Mouse (Mus musculus): Measurements from ENCODE around the gene Chpf. TPM values are rescaled to one million over a fixed set of nuclear protein-coding genes. Genes with fewer than 3 reads are reported as not detected.
A peak's percentile ranks its signal among the peaks of the same experiment; 100 is the strongest.

Gene Chpf
- total RNA-seq (2015; ENCODE audit: low replicate concordance), result 0.42 TPM in 1 of 2 replicates, not detected in the other
- total RNA-seq (2017; ENCODE audit: low replicate concordance), result 0.26 and 1.3 TPM in 2 replicates

DNA sequence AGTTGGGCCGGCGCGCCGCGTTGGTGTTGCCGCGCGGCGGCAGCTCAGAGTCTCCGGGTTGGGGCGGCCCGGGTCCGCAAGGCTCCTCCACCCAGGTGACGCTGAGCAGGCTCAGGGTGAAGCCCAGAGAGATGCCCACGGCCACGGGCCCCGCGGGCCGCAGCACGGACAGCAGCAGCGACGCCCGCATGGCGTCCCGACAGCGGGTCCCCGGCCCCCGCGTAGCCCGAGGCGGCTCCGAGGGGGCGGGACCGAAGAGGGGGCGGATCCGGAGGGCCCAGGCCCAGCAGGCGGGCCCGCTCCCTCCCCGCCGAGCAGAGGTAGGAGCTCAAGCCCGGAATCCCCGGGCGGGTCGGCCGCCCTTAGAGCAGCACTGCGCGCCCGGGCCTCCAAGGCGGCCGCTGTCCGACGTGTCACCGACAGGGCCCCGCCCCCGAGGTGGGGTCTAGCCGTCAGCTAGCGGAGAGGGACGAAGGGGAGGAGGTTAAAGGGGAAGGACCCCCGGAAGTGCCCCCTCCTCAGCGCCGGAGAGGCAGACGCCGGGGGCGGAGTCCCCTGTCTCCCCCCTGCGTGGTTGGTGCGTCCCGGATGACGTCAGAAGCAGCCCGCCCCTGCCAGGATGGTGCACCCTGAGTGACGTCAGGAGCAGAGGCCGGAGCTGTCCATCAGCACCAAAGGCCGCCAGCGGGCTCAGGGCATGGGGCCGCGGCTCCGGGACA, at the start of gene Chpf, which contains the start of gene Tmem198:
Chpf (minus strand) TSS at position 392 of the 719 bp plus-strand sequence.
Tmem198 (plus strand) TSS at position 617 of the 719 bp plus-strand sequence.
- peak; percentile 71 for ATAC-seq (replicated peaks; ENCODE audit: low FRiP score, poor library complexity, severe bottlenecking)

GRCm38 (mm10) chr1:75524679-75525078, 45.6 kb upstream of the Chpf start:
- ATAC-seq (replicated peaks; ENCODE audit: low FRiP score, poor library complexity, severe bottlenecking), result no peak

- peak; percentile 94 for ATAC-seq (replicated peaks; ENCODE audit: low FRiP score, poor library complexity, severe bottlenecking)
Measured at GRCm38 (mm10) chr1:75521321-75522031, 42.4 kb upstream of the Chpf start, which contains the start of gene Stk11ip. TSS of gene Stk11ip (plus strand) at chr1:75521529.

DNA sequence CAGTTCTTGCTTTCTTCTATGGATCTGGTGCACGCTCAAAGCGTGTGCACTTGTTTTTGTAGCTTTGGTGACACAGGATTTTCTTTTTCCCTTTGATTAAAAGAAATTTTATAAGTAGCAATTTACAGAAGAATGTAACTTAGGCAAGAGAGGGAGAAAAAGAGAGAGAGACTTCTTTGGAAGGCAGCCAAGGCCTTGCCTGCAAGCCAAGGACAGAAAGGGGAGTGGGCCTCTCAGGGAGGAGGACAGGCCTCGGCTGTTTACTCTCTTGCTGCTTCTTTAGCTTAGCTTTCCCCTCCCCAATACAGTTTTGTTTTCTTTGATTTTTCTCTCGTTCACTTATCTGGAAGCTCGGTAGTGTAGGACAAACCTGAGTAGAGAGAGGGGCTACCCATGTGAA, 40.5 kb upstream of the Chpf start:
- ATAC-seq (replicated peaks; ENCODE audit: low FRiP score, poor library complexity, severe bottlenecking), result no peak

- no peak for ATAC-seq (replicated peaks; ENCODE audit: low FRiP score, poor library complexity, severe bottlenecking)
Measured at GRCm38 (mm10) chr1:75518427-75518826, 39.3 kb upstream of the Chpf start.

- ATAC-seq (replicated peaks; ENCODE audit: low FRiP score, poor library complexity, severe bottlenecking), result no peak
Measured at GRCm38 (mm10) chr1:75517984-75518383, 38.9 kb upstream of the Chpf start.

DNA sequence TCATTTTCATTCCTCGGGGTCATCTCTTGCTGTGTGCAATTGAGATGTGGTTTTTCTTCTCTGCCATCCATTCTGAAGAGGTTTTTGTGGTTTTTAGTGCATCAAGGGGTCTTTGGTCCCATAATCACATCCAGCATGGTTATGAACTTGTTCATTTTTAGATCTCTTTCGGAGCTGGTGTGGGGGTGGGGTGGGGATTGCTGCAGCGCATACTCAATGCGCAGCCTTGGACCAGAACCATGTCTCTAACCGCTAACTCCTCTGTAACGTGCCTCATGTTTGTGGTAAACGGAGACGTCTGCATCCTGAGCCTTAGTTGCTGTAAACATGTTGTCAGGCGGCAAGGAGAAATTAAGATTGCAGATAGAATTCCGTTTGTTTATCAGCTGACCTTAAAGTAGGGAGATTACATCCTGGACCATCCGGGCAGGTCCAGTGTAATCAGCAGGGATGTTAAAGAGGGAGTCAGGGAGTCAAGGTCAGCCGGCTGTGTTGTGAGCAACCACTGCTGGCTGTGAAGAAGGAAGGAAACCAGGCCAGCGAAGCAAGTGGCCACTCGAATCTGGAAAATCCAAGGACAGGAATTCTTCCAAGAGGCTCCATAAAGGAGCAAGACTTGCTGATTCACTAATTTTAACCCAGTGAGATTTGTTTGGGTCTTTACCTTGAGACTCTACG, 37.7 kb upstream of the Chpf start:
- no peak for ATAC-seq (replicated peaks; ENCODE audit: low FRiP score, poor library complexity, severe bottlenecking)

DNA sequence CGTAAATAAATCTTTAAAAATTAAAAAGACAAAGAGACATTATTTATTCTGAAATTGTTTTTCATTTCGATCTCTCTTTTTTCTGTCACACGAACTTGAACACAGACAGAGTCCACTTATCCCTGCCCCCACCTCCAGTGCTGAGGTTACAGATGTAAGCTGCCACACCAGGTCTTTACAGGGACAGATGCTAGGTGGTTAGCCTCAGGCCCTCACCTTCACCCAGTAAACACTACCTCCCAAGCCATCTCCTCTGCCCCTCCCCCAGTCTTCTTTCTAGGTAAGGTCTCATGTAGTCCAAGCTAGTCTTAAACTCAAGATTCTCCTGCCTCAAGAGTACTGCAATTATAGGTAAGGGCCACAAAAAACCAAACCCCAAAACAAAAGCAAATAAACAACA, 33.4 kb upstream of the Chpf start:
- ATAC-seq (replicated peaks; ENCODE audit: low FRiP score, poor library complexity, severe bottlenecking), result no peak

DNA sequence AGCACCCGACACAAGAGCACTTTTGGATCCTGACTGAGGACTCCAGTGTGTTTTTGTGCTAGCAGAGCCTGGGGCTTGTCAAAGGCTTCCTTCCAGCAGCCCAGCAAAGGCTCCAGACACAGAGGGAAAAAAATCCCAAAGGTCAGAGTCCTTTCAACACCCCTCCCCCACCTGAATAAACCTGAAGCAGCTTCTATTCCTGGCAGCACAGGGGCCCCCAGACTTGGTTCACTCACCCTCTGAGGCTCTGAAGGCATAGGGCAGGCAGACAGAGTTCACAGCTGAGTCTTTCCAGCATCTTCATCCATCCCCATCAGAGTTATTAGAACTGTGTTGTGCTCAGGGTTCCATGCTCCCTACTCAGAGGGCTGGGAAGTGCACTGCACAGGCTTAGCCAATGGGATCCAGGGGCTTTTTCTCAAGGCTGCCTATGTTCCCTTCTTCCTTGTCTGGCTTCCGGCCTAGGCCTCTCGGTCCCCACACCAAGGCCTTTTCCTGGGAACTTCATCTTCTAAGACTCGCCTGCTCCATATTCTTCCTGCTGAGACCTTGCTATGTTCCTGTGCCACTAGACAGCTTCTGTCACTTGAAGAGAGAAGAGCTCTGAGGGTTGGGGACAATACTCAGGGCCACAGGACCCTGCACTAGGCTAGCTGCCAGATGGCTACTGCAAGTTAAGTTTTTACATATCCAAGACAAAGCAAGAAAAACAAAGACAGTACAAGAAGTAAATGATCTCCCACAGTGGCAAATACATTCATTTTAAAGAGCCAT, 32.5 kb upstream of the Chpf start:
- no peak for ATAC-seq (replicated peaks; ENCODE audit: low FRiP score, poor library complexity, severe bottlenecking)

DNA sequence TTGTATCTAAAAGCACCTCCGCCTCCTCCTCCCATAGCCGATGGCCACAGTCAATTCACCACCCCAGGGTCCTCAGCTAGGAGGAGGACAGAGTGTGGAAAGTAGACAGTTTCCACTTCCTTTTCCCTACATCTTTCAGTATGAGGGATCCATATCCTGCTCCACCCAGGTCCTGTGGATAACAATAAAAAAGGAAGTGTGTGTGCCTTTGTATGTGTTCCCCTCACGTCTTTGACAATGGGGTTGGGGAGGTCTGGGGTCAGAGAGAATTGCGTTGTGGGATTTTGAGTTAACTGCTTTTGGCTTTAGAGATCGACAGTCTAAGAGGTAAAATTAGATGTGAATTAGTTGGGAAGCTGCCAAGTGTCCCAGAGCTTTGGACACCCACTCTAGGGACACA, 31.0 kb upstream of the Chpf start:
- no peak for ATAC-seq (replicated peaks; ENCODE audit: low FRiP score, poor library complexity, severe bottlenecking)

DNA sequence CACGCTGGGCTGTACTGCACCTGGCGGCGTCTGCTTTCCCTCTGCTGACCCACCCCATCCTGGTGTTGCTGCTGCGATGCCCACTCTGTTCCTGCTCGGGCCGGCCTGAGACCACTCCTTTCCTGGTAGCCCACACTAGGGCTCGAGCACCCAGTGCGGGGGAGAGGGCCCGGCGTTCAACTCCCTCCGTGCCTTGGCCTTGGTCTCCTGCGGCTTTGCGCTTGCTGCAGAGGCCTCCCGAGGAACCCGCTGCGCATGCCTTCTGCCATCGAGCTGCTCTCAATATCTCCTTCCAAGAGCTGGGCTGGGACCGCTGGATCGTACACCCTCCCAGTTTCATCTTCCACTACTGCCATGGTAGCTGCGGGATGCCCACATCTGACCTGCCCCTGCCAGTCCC, 30.5 kb upstream of the Chpf start:
- ATAC-seq (replicated peaks; ENCODE audit: low FRiP score, poor library complexity, severe bottlenecking), result no peak; the same call in 1 of the 2 replicates

- ATAC-seq (replicated peaks; ENCODE audit: low FRiP score, poor library complexity, severe bottlenecking), result no peak
Measured at GRCm38 (mm10) chr1:75507006-75507405, 27.9 kb upstream of the Chpf start, which contains the start of gene Inha. TSS of gene Inha (plus strand) at chr1:75507077.

- ATAC-seq (replicated peaks; ENCODE audit: low FRiP score, poor library complexity, severe bottlenecking), result no peak
Measured at GRCm38 (mm10) chr1:75505956-75506831, 27.1 kb upstream of the Chpf start, which contains the start of gene Obsl1. TSS of gene Obsl1 (minus strand) at chr1:75506452.

DNA sequence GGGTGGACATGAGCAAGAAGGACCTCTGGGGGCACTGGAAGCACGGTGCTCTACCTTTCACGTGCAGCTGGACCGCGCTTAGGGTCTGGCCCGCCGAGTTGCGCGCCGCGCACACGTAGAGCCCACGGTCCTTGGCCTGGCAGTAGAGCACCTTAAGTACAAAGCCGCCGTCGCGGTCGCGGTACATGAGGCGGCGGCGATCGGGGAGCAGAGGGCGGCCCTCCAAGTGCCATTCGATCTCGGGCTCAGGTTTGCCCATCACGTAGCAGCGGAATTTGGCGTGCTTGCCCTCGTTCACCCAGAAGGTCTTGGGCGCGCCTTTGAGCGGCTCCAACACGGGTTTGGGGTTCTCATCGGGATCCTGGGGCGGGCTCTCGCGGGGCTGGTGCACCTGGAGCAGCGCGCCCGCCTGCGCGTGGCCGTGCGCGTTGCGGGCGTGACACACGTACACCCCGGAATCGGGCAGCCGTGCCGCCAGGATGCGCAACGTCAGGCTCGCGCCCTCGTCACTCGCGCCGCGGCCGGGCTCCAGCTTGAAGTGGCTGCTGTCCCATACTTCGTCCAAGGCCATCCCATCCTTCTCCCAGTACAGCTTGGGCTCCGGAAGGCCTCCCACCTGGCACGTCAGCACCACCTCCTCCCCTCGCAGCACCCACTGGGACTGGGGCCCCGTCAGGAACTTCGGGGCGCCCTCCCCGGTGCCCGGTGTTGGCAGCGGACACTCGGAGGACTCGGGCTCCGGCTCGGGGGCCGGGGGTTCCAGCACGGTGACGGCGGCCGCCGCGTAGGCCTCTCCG, 26.2 kb upstream of the Chpf start:
- no peak for ATAC-seq (replicated peaks; ENCODE audit: low FRiP score, poor library complexity, severe bottlenecking)

- ATAC-seq (replicated peaks; ENCODE audit: low FRiP score, poor library complexity, severe bottlenecking), result no peak
Measured at GRCm38 (mm10) chr1:75504256-75505045, 25.3 kb upstream of the Chpf start.

- no peak for ATAC-seq (replicated peaks; ENCODE audit: low FRiP score, poor library complexity, severe bottlenecking)
Measured at GRCm38 (mm10) chr1:75503651-75503980, 24.5 kb upstream of the Chpf start.

- no peak for ATAC-seq (replicated peaks; ENCODE audit: low FRiP score, poor library complexity, severe bottlenecking)
Measured at GRCm38 (mm10) chr1:75502945-75503650, 24.0 kb upstream of the Chpf start.

Measured in erythroblast, adult 5-6 weeks (primary cell).